Mouse (Mus musculus) liver, embryonic 13.5 days (tissue): Measurements from ENCODE around the gene Krt13. TPM values are rescaled to one million over a fixed set of nuclear protein-coding genes. Genes with fewer than 3 reads are reported as not detected.

Source experiments
- polyA plus RNA-seq: library from polyadenylated mRNA; unstranded; fragments of >200 nt; fragmentation: Nextera tagmentation; extraction: Ambion mirVana; gene quantifications from 2 replicates; pipeline ENCODE4 v1.2.1, GENCODE M21; 2015

Gene Krt13
- polyA plus RNA-seq, 1 experiment from 2014 or later = 0.20 TPM

Other genes with a start within 250 kb of the Krt13 start
- not detected in 2 replicates for gene Krtap9-1, start 248.2 kb downstream of the Krt13 start, polyA plus RNA-seq
- gene Gm11567, start 242.4 kb downstream of the Krt13 start, polyA plus RNA-seq = not detected in 2 replicates
- not detected in 2 replicates for gene Krtap31-1, start 213.6 kb downstream of the Krt13 start, polyA plus RNA-seq
- not detected in 2 replicates for gene Gm11565, start 206.8 kb downstream of the Krt13 start, polyA plus RNA-seq
- not detected in 2 replicates for gene Krtap31-2, start 185.3 kb downstream of the Krt13 start, polyA plus RNA-seq
- gene Krtap9-5, start 173.1 kb downstream of the Krt13 start, polyA plus RNA-seq = not detected in 2 replicates
- not detected in 2 replicates for gene Krtap29-1, start 142.5 kb downstream of the Krt13 start, polyA plus RNA-seq
- gene Krtap16-1, start 135.0 kb downstream of the Krt13 start, polyA plus RNA-seq = not detected in 2 replicates
- gene Krtap17-1, start 127.6 kb downstream of the Krt13 start, polyA plus RNA-seq = not detected in 2 replicates
- not detected in 2 replicates for gene Krt33a, start 105.4 kb downstream of the Krt13 start, polyA plus RNA-seq
- gene Krt33b, start 91.7 kb downstream of the Krt13 start, polyA plus RNA-seq = not detected in 2 replicates
- not detected in 2 replicates for gene Krt34, start 80.0 kb downstream of the Krt13 start, polyA plus RNA-seq
- not detected in 2 replicates for gene Krt31, start 71.0 kb downstream of the Krt13 start, polyA plus RNA-seq
- not detected in 2 replicates for gene Krt32, start 33.3 kb downstream of the Krt13 start, polyA plus RNA-seq
- not detected in 2 replicates for gene Krt35, start 25.3 kb downstream of the Krt13 start, polyA plus RNA-seq
- not detected in 2 replicates for gene Krt36, start 15.9 kb downstream of the Krt13 start, polyA plus RNA-seq
- 1.5 and 2.1 TPM in 2 replicates for gene Krt15, start 14.4 kb upstream of the Krt13 start, polyA plus RNA-seq
- gene Krt19, start 27.1 kb upstream of the Krt13 start, polyA plus RNA-seq = 2.6 and 4.3 TPM in 2 replicates
- not detected in 2 replicates for gene Krt9, start 71.7 kb upstream of the Krt13 start, polyA plus RNA-seq
- 0.90 and 1.0 TPM in 2 replicates for gene Krt14, start 86.0 kb upstream of the Krt13 start, polyA plus RNA-seq
- not detected in 2 replicates for gene Krt16, start 127.3 kb upstream of the Krt13 start, polyA plus RNA-seq
- 0.41 and 0.62 TPM in 2 replicates for gene Krt17, start 139.5 kb upstream of the Krt13 start, polyA plus RNA-seq
- not detected in 2 replicates for gene Krt42, start 148.3 kb upstream of the Krt13 start, polyA plus RNA-seq
- 1,883 and 1,943 TPM in 2 replicates for gene Eif1, start 198.3 kb upstream of the Krt13 start, polyA plus RNA-seq
- not detected in 2 replicates for gene Gast, start 212.8 kb upstream of the Krt13 start, polyA plus RNA-seq
- 0.37 and 0.50 TPM in 2 replicates for gene Hap1, start 234.6 kb upstream of the Krt13 start, polyA plus RNA-seq